Mouse (Mus musculus) left cerebral cortex, adult 9 months (tissue): ENCODE results near the gene Atxn1.

Experiments
- DNase-seq, 2 experiments: peaks; one replicate each; pipeline ENCODE4 v3.0.0; 2022; ENCODE audit warnings: low spot score in 2 of 2

Atxn1 gene

DNA sequence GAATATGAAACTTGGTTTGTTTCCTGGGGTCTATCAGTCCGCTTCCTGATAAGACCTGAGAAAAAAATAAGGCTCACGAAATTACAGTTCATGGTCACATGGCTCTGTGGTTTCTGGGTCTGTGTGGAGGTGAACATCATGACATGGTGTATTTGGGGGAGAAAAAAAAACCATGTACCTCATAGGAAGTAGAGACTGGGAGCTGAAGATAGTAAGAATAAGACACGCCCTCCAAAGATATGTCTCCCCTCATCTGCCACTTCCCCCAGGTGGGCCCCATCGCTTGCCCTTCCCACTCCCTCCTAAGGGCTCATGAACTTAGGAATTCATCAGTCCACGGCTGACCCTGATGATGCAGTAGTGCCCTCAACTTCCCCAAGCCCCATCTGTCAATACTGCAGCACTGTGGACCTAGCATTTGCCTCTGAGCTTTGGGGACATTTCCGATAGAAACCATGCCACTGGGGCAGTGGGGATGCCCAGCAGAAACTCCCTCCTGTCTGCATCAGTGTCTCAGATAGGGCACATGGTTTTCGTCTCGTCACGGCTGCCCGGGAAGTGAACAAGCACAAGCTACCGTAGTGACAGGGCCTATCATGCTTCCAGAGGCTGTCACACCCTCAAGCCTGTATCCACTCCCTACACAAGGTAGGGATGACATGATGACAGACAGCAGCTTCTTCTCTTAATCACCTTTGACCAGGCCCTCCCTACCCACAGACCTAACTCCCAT, 437.4 kb downstream of the Atxn1 start:
- DNase-seq = no peak

DNA sequence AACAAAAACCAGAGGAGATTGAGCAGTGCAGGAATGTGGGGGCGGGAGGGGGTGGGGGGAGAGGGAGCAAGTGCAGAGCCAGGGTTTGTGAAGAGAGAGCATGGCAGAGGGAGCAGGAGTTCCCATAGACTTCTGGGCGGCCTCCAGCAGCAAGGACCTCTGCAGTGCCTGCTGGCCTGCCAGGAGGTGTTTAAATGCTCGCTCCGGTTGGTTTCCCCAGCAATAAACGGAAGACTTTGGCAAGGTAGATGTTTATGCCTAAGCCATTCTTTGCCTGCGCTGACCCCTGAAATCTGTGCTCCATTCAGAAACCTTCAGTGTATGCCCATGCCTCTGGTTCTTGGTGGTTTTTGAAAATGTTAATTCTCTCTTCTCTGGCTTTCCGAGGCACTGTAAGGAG, 438.6 kb downstream of the Atxn1 start:
- DNase-seq = no peak

GRCm38 (mm10) chr13:45524791-45525435, 439.9 kb downstream of the Atxn1 start:
- no peak for DNase-seq

DNA sequence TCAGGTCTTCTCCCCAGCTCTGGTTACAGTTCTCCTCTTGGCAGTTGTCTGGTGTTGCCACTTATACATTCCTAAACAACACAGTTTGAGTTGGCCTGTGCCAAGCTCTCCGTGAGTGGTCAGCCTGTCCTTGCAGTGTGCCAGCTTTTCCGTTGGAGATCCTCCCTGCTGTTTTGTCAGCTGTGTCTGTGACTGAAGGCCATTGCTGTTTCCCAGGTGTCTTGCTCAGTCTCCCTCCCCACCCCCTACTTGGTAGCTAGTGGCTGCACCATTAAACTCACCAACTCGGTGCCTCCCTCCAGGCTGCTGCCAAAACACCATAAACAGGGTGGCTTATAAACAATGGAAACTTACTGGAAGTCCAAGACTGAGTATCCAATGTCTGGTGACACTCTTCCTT, 440.5 kb downstream of the Atxn1 start:
- DNase-seq = no peak

- DNase-seq = no peak
Observed at GRCm38 (mm10) chr13:45516501-45517393, 448.1 kb downstream of the Atxn1 start.

DNA sequence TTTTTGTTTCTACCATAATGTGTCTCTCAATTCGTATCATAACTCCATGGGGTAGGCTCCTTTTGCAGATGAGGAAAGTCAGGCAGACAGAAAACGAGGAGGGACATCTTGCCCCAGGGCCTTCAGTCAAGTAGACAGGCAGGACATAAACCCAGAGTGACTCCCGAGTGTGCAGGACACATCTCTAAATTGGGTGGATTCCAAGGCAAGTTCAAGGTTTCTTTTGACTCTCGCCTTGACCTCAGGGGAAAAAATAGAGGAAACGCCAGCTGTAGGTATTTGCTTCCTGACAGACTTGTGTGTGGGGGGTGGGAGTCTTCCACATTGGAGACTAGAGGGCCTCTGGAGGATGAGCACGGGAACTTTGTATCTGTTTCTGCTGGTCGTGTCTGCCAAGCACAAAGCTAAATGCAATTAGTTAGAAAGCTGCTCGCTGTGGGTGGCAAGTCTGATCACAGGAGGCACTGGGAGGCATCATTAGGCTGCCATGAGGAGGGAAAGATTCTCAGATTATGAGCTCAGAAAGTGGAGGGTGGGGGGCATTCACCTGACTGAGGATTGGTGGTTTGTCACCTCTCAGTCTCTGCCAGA, 449.9 kb downstream of the Atxn1 start:
- DNase-seq = no peak

- no peak for DNase-seq
Observed at GRCm38 (mm10) chr13:45514115-45514514, 450.7 kb downstream of the Atxn1 start.

- no peak for DNase-seq
Observed at GRCm38 (mm10) chr13:45513009-45513984, 451.5 kb downstream of the Atxn1 start.

GRCm38 (mm10) chr13:45512531-45512930, 452.3 kb downstream of the Atxn1 start:
- no peak for DNase-seq

DNA sequence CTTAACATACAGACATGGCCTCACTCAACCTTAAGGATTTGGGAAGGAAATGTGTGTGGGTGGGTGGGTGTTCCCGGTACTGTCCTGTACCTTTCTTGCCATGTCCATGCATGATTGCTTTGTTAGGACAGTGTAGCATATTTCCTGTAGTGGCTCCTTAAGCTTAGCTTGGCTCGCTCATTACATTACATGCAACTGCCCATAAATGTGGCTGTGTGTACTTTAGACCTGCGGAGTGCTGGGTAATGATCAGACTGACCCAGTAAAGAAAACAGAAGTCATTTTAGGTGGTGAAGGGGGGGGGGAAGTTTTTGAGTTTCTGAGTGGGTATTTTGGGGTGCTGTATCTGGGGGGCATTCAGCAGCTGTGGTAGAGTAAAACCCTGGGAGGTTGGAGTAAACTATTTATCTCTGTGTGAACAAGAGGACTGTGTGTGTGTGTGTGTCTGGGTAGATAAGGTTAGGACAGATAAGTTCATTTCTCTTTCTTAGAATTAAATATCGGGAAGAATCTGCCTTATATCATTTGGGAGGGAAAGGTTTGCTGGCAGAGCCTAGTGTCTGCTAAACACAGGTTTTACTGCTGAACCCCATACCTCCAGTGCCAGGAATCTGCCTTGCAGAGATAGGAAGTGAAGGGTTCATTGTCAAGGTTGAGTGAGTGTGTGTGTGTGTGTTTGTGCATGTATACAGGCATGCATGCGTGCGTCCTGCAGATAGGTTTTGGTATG, 452.9 kb downstream of the Atxn1 start:
- no peak for DNase-seq

DNA sequence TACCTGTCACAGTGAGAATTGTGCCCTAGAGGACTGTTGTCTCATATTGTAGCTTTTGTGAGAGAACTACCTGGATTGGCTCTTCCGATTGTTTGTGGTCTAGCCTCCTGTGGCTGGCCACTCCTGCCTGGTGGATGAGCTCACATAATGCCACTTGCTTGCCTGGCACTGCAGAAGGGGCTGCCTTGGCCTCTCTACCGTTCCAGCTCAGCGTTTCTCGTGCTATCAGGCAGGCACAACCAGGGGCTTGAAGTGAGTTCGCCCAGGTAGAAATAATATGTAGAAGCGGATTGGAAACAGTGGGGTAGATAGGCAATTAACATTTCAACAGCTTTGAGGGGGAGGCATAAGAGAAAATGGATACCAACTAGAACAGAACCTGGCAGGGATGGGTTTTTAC, 455.4 kb downstream of the Atxn1 start:
- no peak for DNase-seq

DNA sequence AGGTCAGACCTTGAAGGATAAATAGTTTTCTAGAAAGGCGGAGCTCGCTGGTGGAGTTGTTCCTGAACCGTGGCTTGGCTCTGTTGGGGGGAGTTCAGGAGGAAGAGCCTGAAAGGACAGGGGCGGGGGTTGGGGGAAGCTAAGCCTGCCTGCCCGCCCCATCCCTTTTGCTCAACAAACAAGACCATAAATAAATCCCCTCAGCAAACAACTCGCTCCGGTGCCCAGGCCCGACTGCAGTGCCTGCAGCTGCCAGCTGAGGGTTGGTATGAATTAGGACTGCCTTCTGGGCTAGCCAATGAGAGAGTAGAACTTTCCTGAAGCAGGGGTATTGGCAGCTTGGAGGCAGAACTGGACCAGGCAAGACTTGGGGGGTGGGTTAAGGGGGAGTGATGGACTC, 456.3 kb downstream of the Atxn1 start:
- peak; percentile 63 to 78 for DNase-seq

- peak; percentile 76 to 82 for DNase-seq
Observed at GRCm38 (mm10) chr13:45507274-45508229, 457.3 kb downstream of the Atxn1 start, which contains the start of gene Gmpr. Gene Gmpr (plus strand): TSS chr13:45507444.

- DNase-seq = no peak
Observed at GRCm38 (mm10) chr13:45505546-45505945, 459.3 kb downstream of the Atxn1 start.

DNA sequence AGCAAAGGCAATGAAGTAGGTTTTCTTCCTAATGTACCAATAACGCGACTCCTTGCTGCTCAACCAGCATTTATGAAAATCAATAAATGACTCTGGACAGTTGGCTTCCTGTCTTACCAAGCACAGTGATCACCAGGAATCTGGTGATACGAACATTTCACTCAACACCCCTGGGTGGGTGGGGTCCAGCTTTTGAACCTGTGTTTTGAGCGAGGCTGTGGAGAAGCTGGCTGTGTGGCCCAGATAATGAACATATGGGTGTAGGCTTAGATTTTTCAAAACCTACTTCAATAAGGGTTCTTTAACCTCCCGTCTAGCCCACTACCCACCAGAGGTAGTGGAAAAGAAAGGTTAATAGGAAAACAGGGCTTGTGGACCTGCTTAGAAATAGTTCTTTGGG, 462.0 kb downstream of the Atxn1 start:
- no peak for DNase-seq

DNA sequence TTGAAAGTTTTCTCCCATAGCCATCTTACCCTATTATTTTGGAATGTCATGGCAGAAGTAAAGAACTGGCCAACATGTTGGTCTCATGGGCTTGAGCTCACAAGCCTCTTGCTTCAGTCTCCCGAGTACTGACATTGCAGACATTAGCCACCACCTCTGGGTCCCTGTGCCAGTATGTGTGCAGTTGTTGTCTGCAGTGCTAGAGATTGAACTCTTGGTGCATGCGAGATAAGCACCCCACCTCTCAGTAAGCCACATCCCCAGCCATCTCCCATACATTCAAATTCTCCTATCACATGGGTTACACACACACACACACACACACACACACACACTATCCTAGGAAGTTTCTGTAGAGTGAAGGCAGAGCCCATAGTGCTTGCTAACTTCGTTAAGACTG, 464.9 kb downstream of the Atxn1 start:
- no peak for DNase-seq
